Mouse (Mus musculus) embryonic facial prominence, embryonic 15.5 days (tissue): ENCODE results near the gene Arhgap9. TPM values are rescaled to one million over a fixed set of nuclear protein-coding genes. Genes with fewer than 3 reads are reported as not detected.
A peak's percentile ranks its signal among the peaks of the same experiment; 100 is the strongest.
"Not testable (repeated sequence)": the region's sequence is repeated elsewhere in the genome, so short reads cannot be mapped to it uniquely, and the experiment has no call there.

Experiments
- ATAC-seq: fragments of 200-750 bp; cut with Nextera tagmentation; 2 replicates; pipeline ENCODE4 v1.8.0; 2017; ENCODE audit warnings: low read depth, moderate TSS enrichment; ENCODE audit not compliant: insufficient number of reproducible peaks, low FRiP score, low TSS enrichment
- H3K27ac ChIP-seq: fragments of 300-500 bp; sonication (generic); replicated peaks from 2 replicates; pipeline ENCODE4 v1.5.1; 2015; ENCODE audit warnings: mild to moderate bottlenecking, inconsistent platforms
- H3K27me3 ChIP-seq: fragments of 300-500 bp; sonication (generic); 2 replicates; pipeline ENCODE4 v1.6.1; 2015; ENCODE audit warnings: inconsistent platforms
- H3K36me3 ChIP-seq: fragments of 300-500 bp; sonication (generic); 2 replicates; pipeline ENCODE4 v1.6.1; 2015; ENCODE audit warnings: mild to moderate bottlenecking, inconsistent platforms
- H3K4me1 ChIP-seq: fragments of 300-500 bp; sonication (generic); 2 replicates; pipeline ENCODE4 v1.6.1; 2015; ENCODE audit warnings: inconsistent platforms
- H3K4me2 ChIP-seq: fragments of 300-500 bp; sonication (generic); replicated peaks from 2 replicates; pipeline ENCODE4 v1.6.1; 2015; ENCODE audit warnings: mild to moderate bottlenecking, inconsistent platforms
- H3K4me3 ChIP-seq: fragments of 300-500 bp; sonication (generic); replicated peaks from 2 replicates; pipeline ENCODE4 v1.5.1; 2015; ENCODE audit warnings: mild to moderate bottlenecking, inconsistent platforms
- H3K9ac ChIP-seq: fragments of 300-500 bp; sonication (generic); 2 replicates; pipeline ENCODE4 v1.6.1; 2015; ENCODE audit warnings: inconsistent platforms
- H3K9me3 ChIP-seq: fragments of 300-500 bp; sonication (generic); replicated peaks from 2 replicates; pipeline ENCODE4 v1.6.1; 2016; ENCODE audit warnings: inconsistent platforms
- WGBS: fragments of 180-500 bp; shearing (Covaris S2); methylation state at CpG from one replicate; pipeline ENCODE4 v1.1.7; 2015; 5-methylcytosine and 5-hydroxymethylcytosine counted together
- polyA plus RNA-seq: library from polyadenylated mRNA; unstranded; fragments of >200 nt; fragmentation: Nextera tagmentation; extraction: Ambion mirVana; gene quantifications from 2 replicates; pipeline ENCODE4 v1.2.1, GENCODE M21; 2015

Gene Arhgap9
- polyA plus RNA-seq, 1 experiment from 2014 or later: 5.2 TPM

DNA sequence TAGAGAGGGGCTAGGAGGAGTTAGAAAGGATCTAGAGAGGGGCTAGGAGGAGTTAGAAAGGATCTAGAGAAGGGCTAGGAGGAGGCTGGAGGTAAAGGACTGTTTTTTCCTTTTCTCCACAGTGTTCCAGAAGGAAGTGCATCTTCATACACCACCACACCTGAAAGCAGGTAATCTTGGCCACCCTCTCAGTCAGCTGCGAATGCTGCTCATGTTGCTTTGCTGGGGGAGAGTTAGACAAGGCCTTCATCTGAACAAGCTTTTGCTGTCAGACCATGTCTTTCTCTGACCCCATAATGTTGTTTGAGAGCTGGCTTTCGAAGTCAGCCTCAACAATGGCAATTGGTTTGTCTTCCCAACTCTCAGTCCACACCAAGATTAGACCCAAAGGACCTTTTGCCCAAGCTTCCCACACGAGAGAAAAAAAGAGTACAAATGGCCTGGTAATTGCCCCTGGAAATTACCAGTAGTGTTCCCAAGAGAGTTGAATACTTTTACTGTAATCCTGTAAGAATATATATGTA, 28.1 kb upstream of the Arhgap9 start:
- Histone ChIP-seq H3K9ac (no peak overlapping the region), H3K27ac (no peak overlapping the region), H3K4me1 (peaks cover 33% of the 10 kb centered on the region), H3K36me3 (peaks cover 51% of the 10 kb centered on the region), H3K4me2 (no peak overlapping the region), H3K27me3 (no peaks in the 10 kb centered on the region), H3K4me3 (no peak overlapping the region), H3K9me3 (no peaks in the 10 kb centered on the region)
- ATAC-seq: no peak
- 79% methylated on average over 3 of the region's 3 CpGs for WGBS

DNA sequence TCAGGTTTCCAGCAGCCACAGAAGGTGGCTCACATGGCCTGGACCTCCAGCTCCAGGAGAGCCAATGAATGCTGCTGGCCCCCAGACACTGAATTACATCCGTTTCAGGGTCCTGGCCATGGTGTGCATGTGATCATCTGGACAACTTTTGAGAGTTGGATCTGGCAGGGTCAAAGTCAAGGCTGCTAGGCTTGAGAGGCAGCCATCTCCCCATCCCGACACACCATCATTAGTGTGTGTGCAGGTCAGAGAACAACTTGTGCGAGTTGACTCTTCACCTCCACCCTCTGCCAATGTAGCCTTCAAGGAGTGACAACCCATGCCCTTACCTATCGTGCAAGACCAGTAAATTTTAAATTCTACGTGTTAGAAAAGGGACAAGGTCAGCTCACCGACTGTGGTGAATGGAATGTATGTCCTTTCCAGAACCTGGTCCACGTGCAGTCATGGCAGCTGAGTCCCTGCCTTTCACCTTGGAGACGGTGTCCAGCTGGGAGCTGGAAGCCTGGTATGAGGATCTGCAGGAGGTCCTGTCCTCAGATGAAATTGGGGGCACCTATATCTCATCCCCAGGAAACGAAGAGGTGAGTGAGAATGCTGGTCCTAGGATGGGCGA, 26.8 kb upstream of the Arhgap9 start:
- Histone ChIP-seq H3K9ac (no peak overlapping the region), H3K4me1 (peaks cover 22% of the 10 kb centered on the region), H3K27me3 (no peaks in the 10 kb centered on the region), H3K4me3 (no peak overlapping the region), H3K27ac (no peak overlapping the region), H3K36me3 (peaks cover 65% of the 10 kb centered on the region), H3K4me2 (no peak overlapping the region), H3K9me3 (no peaks in the 10 kb centered on the region)
- 92% methylated on average over 10 of the region's 10 CpGs for WGBS
- no peak for ATAC-seq

DNA sequence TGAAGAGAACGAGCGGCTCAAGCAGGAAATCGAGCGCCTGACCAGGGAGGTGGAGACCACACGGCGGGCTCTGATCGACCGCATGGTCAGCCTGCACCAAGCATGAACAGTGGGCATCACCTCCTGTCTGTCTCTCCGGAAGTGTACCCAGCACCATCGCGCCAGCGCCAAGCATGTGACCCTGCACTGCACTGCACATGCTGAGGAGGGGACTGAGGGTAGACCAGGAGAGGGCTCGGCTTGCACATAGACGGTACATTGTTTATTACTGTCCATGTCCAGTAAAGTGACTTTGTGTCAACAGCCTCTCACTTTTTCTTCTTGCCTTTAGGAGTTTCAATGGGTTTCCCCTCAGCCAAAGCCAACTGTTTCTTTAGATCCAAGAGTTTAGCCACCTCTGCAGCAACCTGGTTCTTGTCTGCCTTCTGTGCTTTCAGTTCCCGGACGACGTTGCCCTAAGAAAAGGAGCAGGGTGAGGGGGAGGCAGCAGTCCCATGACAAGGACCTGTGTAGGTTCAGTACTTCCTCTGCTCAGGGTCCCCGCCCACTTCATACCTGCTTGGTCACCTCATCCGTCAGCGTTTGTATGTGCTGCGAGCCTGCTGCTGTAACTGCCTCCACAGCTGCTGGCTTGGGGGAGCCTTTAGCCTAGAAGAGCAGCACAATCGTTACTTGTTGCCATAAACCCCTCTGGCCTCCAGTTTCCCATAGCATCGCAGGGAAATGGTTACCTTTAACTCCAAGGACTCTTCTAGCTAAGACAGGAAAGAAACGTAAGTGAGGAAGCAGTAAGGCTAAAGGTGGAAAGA, 25.6 kb upstream of the Arhgap9 start:
- H3K9me3 ChIP-seq: no peaks in the 10 kb centered on the region
- peaks cover 21% of the 10 kb centered on the region for H3K4me1 ChIP-seq
- no peak overlapping the region for H3K4me2 ChIP-seq
- no peak overlapping the region for H3K4me3 ChIP-seq
- H3K9ac ChIP-seq: no peak overlapping the region
- no peak for ATAC-seq
- 91% methylated on average over 24 of the region's 24 CpGs for WGBS
- peaks cover 75% of the 10 kb centered on the region for H3K36me3 ChIP-seq
- H3K27ac ChIP-seq: no peak overlapping the region
- no peaks in the 10 kb centered on the region for H3K27me3 ChIP-seq

DNA sequence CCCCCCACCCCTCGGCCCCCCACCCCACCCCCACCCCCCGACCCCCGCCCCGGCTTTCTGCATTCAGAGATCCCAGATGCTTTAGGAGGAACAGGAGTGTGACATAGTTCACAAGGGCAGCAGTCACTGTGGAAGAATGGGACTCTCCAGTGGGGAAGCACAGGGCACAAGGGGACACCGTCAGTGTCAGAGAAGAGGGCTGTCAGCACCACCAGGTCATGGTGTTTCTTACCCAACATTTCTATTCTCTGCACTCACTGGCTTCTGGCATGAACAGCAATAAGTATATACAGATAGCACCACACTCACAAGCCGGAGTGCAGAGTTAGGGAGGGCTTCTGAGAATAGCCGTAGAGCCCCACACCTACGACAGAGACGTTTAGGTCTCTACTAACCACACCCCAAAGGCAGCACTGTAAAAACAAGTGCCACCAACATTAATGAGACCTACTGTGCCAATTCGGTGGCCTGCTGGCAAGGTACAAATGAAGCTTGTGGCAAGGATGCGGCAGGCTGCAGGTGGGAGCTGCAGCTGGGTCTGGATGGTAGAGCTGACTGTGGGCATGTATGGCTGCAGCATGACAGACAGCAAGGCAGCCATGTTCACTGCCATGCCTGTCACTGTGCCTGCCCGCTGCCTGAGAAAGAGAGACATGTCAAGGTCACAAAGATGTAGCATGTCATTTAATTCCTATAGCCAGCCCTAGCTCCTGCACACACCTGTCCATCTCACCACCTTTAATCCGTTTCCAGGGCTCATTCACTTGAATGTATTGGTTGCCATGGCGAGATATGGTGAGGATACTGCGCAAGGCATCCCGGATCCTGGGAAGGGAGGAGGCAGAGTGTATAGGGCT, 24.5 kb upstream of the Arhgap9 start:
- 90% methylated on average over 16 of the region's 16 CpGs for WGBS
- peaks cover 11% of the 10 kb centered on the region for H3K4me1 ChIP-seq
- H3K9me3 ChIP-seq: no peaks in the 10 kb centered on the region
- H3K9ac ChIP-seq: no peak overlapping the region
- no peak overlapping the region for H3K4me2 ChIP-seq
- no peak overlapping the region for H3K27ac ChIP-seq
- no peak for ATAC-seq
- peaks cover 84% of the 10 kb centered on the region for H3K36me3 ChIP-seq
- no peaks in the 10 kb centered on the region for H3K27me3 ChIP-seq
- H3K4me3 ChIP-seq: no peak overlapping the region

DNA sequence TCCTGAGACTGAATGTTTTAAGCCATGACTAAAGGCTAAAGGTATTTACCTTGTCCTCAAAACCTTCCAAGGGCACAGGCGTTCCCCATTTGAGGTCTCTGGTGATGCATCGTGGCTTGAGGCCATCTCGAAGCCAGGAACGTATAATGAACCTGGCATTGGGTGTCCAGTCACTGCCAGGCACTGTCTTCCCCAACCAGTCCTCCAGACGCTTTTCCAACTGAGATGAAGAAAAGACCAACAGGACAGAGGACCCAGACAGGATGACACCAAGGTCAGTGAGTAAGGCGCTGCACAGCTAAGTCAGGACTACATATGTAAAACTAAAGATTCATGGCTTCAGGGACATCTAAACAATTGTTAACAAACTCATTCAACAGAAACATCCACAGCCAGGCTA, 21.4 kb upstream of the Arhgap9 start:
- H3K4me3 ChIP-seq: no peak overlapping the region
- no peaks in the 10 kb centered on the region for H3K4me1 ChIP-seq
- no peaks in the 10 kb centered on the region for H3K9me3 ChIP-seq
- no peak overlapping the region for H3K4me2 ChIP-seq
- H3K27me3 ChIP-seq: no peaks in the 10 kb centered on the region
- no peak overlapping the region for H3K9ac ChIP-seq
- no peak for ATAC-seq
- no peak overlapping the region for H3K27ac ChIP-seq
- peaks cover 89% of the 10 kb centered on the region for H3K36me3 ChIP-seq
- 95% methylated on average over 6 of the region's 6 CpGs for WGBS

DNA sequence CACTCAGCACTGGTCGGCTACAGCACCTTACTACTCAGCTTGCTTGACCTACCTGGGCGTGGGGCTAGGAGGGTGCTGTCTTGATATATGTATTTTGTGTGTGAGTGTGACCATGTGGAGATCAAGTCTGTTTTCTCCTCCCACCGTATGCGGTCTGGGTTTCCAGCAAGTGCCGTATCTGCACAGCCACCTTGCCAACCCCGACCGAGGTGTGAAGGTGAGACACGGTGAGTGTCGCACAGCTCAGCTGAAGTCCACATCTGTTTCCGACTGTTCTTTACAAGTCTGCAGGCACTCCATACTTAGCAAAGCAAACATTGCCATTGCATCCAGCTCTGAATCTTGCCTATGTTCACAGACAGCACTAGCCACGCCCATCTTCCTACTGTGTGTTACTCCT, 18.6 kb upstream of the Arhgap9 start:
- no peak for ATAC-seq
- Histone ChIP-seq H3K9ac (no peak overlapping the region), H3K27ac (no peak overlapping the region), H3K36me3 (peaks cover 92% of the 10 kb centered on the region), H3K27me3 (no peaks in the 10 kb centered on the region), H3K9me3 (no peaks in the 10 kb centered on the region), H3K4me3 (no peak overlapping the region), H3K4me1 (no peaks in the 10 kb centered on the region), H3K4me2 (no peak overlapping the region)
- WGBS: 91% methylated on average over 11 of the region's 11 CpGs

DNA sequence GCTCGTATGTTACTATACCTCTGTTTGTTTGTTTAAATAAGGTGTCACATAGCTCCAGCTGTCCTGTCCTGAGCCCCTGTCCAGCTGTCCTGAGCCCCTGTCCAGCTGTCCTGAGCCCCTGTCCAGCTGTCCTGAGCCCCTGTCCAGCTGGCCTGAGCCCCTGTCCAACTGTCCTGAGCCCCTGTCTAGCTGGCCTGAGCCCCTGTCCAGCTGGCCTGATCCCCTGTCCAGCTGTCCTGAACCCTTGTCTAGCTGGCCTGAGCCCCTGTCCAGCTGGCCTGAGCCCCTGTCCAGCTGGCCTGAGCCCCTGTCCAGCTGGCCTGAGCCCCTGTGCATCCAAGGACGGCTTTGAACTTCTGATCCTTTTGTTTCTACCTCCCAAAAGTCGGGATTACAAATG, 12.6 kb upstream of the Arhgap9 start:
- H3K4me2 ChIP-seq, H3K9ac ChIP-seq, H3K27me3 ChIP-seq, H3K9me3 ChIP-seq, H3K27ac ChIP-seq, H3K4me3 ChIP-seq, ATAC-seq: not testable (repeated sequence)
- Histone ChIP-seq H3K36me3 (peaks cover 55% of the 10 kb centered on the region), H3K4me1 (peaks cover 12% of the 10 kb centered on the region)
- 82% methylated on average over 3 of the region's 3 CpGs for WGBS

DNA sequence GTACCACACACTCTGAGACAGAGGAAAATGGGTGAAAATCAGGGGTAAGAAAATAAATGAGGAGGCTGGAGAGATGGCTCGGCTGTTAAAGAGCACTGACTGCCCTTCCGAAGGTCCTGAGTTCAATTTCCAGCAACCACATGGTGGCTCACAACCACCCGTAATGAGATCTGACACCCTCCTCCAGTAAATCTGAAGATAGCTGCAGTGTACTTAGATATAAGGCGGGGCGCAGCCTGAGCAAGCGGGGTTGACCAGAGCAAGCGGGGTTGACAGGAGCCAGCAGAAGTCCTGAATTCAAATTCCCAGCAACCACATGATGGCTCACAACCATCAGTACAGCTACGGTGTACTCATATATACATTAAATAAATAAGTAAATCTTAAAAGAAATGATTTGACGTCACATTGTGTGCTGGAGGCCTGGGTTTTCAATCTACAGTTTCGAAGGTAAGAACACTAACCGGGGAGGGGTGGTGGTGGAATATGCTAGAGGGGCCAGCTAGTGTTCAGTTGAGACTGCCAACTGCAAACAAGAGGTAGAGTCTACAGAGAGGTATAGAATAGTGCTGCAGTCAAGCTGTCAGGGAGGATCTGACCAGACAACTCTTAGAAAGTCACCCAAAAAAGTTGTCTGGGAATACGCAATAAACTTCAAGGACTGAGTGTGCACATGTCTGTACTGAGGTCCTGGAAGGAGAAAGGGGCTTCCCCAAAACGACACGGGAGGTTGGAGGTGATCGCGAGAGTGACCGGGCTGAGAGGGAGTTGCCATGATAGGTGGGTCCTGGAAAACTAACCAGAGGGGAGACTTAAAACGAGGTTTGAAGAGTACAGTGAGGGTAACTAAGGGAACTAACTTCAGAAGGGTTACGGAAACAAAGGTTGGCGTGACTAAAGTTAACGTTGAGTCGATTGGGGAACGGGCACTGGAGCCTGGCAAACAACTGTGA, 11.0 kb upstream of the Arhgap9 start:
- WGBS: 31% methylated on average over 23 of the region's 23 CpGs
- H3K9me3 ChIP-seq: no peaks in the 10 kb centered on the region
- H3K4me2 ChIP-seq: peak overlapping the region; percentile 65
- H3K36me3 ChIP-seq: peaks cover 39% of the 10 kb centered on the region
- peak overlapping the region; percentile 83 for H3K27ac ChIP-seq
- no peaks in the 10 kb centered on the region for H3K27me3 ChIP-seq
- H3K4me1 ChIP-seq: peaks cover 12% of the 10 kb centered on the region
- peak overlapping the region; percentile 70 for H3K4me3 ChIP-seq
- no peak for ATAC-seq
- peak overlapping the region; percentile 71 for H3K9ac ChIP-seq

DNA sequence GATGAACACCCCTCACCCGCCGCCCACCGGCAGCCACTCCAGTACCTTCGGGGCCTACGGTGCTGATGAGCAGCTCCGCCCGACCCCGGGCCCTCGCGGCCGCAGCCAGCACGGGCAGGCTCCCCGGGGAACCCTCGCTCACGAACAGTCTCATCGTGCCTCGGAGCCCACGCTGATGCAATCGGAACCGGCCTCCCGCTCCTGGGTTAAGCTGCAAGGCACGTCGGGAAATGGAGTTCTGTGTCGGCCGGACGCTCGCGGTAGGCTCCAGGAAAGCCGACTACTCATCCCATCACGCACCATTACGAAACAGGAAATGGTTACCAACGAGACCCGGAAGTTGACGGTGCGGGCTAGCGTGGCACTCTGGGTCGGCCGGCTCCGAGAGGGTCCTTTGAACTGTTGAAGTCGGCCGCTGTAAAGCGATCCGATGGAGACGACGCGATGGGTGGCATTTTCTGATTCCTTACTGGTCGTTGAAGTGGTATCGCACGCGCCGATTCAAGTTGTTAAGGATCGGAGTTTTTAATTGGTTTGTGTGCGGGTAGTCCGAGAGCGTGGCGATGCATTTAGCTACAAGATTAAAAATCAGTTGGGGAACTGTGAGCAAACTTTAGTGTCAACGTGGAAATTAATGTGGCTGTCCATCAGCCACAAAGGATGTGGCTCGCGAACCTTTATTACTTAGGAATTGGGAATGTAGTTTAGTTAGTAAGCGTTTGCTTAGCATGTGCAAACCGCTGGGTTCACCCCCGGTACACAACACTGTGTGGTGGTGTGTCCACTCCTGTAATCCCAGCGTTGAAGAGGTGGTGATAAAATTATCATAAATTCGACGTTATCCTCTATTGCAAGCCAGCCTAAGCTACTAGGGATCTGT, 10.0 kb upstream of the Arhgap9 start, which contains the start of gene Mars:
TSS of gene Mars (minus strand) at position 311 of the 880 bp plus-strand sequence.
- Histone ChIP-seq H3K36me3 (peaks cover 30% of the 10 kb centered on the region), H3K4me3 (peak within 1 kb of the TSS; percentile 70), H3K27ac (peak within 1 kb of the TSS; percentile 91), H3K4me2 (peak within 1 kb of the TSS; percentile 65), H3K27me3 (no peaks in the 10 kb centered on the region), H3K4me1 (peaks cover 12% of the 10 kb centered on the region), H3K9ac (peak within 1 kb of the TSS; percentile 71), H3K9me3 (no peaks in the 10 kb centered on the region)
- peak; percentile 97 for ATAC-seq
- WGBS: under 1% methylated on average over 65 of the region's 65 CpGs

DNA sequence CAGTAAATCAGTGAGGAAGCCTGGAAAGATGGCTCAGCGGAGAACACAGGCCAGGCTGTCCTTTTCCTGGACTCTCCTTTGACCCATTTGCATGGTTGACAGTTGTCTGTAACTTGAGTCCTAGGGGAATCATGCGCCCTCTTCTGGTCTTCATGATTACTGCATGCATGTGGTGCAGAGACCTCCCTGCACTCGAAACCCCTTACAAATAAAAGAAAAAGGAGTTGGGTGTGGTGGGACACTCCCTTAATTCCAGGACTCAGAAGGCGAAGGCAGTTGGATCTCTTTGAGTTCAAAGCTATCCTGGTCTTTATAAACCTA, 9.4 kb upstream of the Arhgap9 start:
- Histone ChIP-seq H3K27ac (peak overlapping the region; percentile 91), H3K27me3 (no peaks in the 10 kb centered on the region), H3K4me3 (peak overlapping the region; percentile 70), H3K9ac (peak overlapping the region; percentile 49), H3K4me1 (peaks cover 12% of the 10 kb centered on the region), H3K36me3 (peaks cover 24% of the 10 kb centered on the region), H3K4me2 (peak overlapping the region; percentile 65), H3K9me3 (no peaks in the 10 kb centered on the region)
- ATAC-seq: 0 out of 2 replicates have a peak, but pooled peaks have one; percentile 41
- WGBS: 1% methylated on average over 4 of the region's 4 CpGs
